8 mouse cellular contexts compared by ENCODE assay signal in the genomic region with DNA sequence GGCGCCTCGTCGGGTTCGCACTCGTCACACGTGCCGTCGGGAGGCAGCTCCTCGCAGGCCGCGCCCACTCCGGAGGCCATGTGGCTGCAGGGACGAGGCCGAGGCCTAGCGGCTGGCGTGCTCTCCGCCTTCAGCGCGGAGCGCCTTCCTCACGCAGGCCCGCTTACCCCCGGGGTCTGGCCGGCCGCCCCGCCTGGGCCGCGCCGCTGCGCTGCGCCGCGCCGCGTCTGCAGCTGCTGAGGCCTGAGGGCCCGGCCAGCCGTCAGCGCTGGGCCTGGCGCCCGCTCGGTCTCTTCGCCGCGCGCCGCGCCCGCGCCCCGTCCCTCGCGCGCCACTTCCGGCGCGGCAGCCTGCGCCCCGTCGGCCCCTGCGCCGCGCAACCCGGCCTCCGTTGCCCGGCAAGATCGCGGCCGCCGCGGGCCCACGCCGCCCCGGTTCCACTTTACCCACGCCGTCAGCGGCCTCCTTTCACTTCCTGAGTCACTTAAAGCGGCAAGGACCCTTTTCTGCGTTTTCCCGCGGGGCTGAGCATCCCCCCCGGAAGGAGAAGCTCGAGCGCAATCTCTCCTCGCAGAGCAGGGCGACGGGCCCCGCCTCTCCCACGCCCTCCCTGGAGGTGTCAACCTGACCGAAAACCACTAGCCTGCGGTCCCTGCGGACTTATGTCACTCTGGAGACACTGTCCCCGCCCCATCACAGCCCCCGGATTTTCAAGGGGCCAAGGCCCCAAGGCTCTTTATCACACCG. TPM values are rescaled to one million over a fixed set of nuclear protein-coding genes. Genes with fewer than 3 reads are reported as not detected.
DNase-seq lines count a peak whose midpoint lies in the region; ATAC-seq and TF ChIP-seq lines count a peak whose summit lies in the region.

No protein-coding gene starts in this region.

- peak; percentile 90 for DNase-seq in adrenal gland, postnatal 10 days
- DNase-seq in embryo, embryonic 9.5 days (ENCODE audit: extremely low spot score): peak; percentile 87
- DNase-seq in gastrocnemius, postnatal 4 days (ENCODE audit: low spot score in 2 of 2): peak; percentile 57 to 80
- peak; percentile 92 for DNase-seq in left cerebral cortex, postnatal 36 days (ENCODE audit: low spot score in 2 of 2)
- DNase-seq in midbrain, embryonic 10.5 days (ENCODE audit: low spot score): peak; percentile 83
- DNase-seq in right cerebral cortex, postnatal 36 days (ENCODE audit: low spot score in 2 of 2): peak; percentile 90
- peak; percentile 77 to 84 for DNase-seq in urinary bladder, postnatal 4 days (ENCODE audit: low spot score in 2 of 2)

- peak; percentile 86 for ATAC-seq in intestine, postnatal 0 days

- peak overlapping the region; percentile 58 for H3K4me3 ChIP-seq in intestine, postnatal 0 days (ENCODE audit: low read depth, low read length)
- H3K4me3 ChIP-seq in midbrain, embryonic 10.5 days: peak overlapping the region; percentile 73

- H3K4me1 ChIP-seq in intestine, postnatal 0 days (replicated peaks; ENCODE audit: control insufficient read depth, insufficient read depth, low read length): peaks cover 8% of the 10 kb centered on the region; the same call in 1 of the 2 replicates
- peaks cover 23% of the 10 kb centered on the region for H3K4me1 ChIP-seq in midbrain, embryonic 10.5 days

- TF ChIP-seq CTCF in intestine, postnatal 0 days (IDR thresholded peaks at IDR 0.05; ENCODE audit: low read depth): no peak; the same call in 1 of the 2 replicates

- peak overlapping the region; percentile 85 for H3K9ac ChIP-seq in intestine, postnatal 0 days (ENCODE audit: low read depth, low read length)

- intact Hi-C loops in left cerebral cortex, postnatal 36 days (cut with DNase I): loop anchor here (2.0 to 5.0 kb wide), 2 partner anchors 50 to 213 kb away; a partner anchor contains a TSS

- peak overlapping the region; percentile 91 for H3K27ac ChIP-seq in intestine, postnatal 0 days (ENCODE audit: low read depth, low read length)
- peak overlapping the region; percentile 96 for H3K27ac ChIP-seq in midbrain, embryonic 10.5 days (replicated peaks)

- H3K4me2 ChIP-seq in intestine, postnatal 0 days (replicated peaks; ENCODE audit: low read depth): peak overlapping the region; percentile 84

- H3K27me3 ChIP-seq in intestine, postnatal 0 days (replicated peaks; ENCODE audit: control insufficient read depth, insufficient read depth, low read length): no peaks in the 10 kb centered on the region
- no peaks in the 10 kb centered on the region for H3K27me3 ChIP-seq in midbrain, embryonic 10.5 days (ENCODE audit: low read depth, poor library complexity, severe bottlenecking)

- under 1% methylated on average over 89 of the region's 94 CpGs for WGBS in intestine, postnatal 0 days
- 1% methylated on average over 94 of the region's 94 CpGs for WGBS in midbrain, embryonic 10.5 days

- H3K9me3 ChIP-seq in intestine, postnatal 0 days (ENCODE audit: control insufficient read depth): no peaks in the 10 kb centered on the region
- H3K9me3 ChIP-seq in midbrain, embryonic 10.5 days (replicated peaks): peaks cover 8% of the 10 kb centered on the region; the same call in 1 of the 2 replicates

- no peaks in the 10 kb centered on the region for H3K36me3 ChIP-seq in intestine, postnatal 0 days (ENCODE audit: control insufficient read depth, insufficient read depth)
- H3K36me3 ChIP-seq in midbrain, embryonic 10.5 days: peaks cover 17% of the 10 kb centered on the region; the same call in 1 of the 2 replicates

RNA-seq across cellular contexts. Expression of a gene that starts 6.8 kb away (rescaled TPM):
- 10 to 100 TPM; 58.0 to 64.2 TPM for total RNA-seq in adrenal gland, postnatal 10 days (2021)
- total RNA-seq in gastrocnemius, postnatal 4 days (2021): 10 to 100 TPM; 41.5 to 43.7 TPM
- polyA plus RNA-seq in intestine, postnatal 0 days (2015; fragmentation: Nextera tagmentation; extraction: Ambion mirVana): 10.7 and 12.3 TPM in 2 replicates
- total RNA-seq in left cerebral cortex, postnatal 36 days (2021): 100 to 1,000 TPM; 173 to 177 TPM
- polyA plus RNA-seq in midbrain, embryonic 10.5 days (2016; fragmentation: Nextera tagmentation; extraction: Ambion mirVana): 22.2 and 26.9 TPM in 2 replicates

RNA-seq across cellular contexts. Expression of a gene that starts 51.5 kb away (rescaled TPM):
- total RNA-seq in adrenal gland, postnatal 10 days (2021): 1 to 10 TPM; 1.9 to 2.0 TPM
- total RNA-seq in gastrocnemius, postnatal 4 days (2021): 1 to 10 TPM; 7.2 to 7.3 TPM
- polyA plus RNA-seq in intestine, postnatal 0 days (2015; fragmentation: Nextera tagmentation; extraction: Ambion mirVana): 3.8 TPM in 2 replicates
- 10 to 100 TPM; 57.1 to 76.9 TPM for total RNA-seq in left cerebral cortex, postnatal 36 days (2021)
- polyA plus RNA-seq in midbrain, embryonic 10.5 days (2016; fragmentation: Nextera tagmentation; extraction: Ambion mirVana): 17.1 and 21.6 TPM in 2 replicates

Comparison
In these comparisons a context has a peak if more than half of its experiments do, and no peak if none do; other contexts are left out.
1. Peak in every context shown above with its lines: DNase-seq, ATAC-seq, H3K4me3 ChIP-seq and H3K27ac ChIP-seq.
2. RNA of a gene that starts 51.5 kb away (total RNA-seq): 57.1 to 76.9 TPM in left cerebral cortex, postnatal 36 days; 7.2 to 7.3 TPM in gastrocnemius, postnatal 4 days and 1.9 to 2.0 TPM in adrenal gland, postnatal 10 days; every median in the first group is over 4 times any median in the second.